Mouse (Mus musculus) kidney, adult 9 months (tissue): Measurements from ENCODE around the gene Fgfr2.

ENCODE experiments used
- DNase-seq: peaks from one replicate; pipeline ENCODE4 v3.0.0; 2022

The Fgfr2 gene

DNA sequence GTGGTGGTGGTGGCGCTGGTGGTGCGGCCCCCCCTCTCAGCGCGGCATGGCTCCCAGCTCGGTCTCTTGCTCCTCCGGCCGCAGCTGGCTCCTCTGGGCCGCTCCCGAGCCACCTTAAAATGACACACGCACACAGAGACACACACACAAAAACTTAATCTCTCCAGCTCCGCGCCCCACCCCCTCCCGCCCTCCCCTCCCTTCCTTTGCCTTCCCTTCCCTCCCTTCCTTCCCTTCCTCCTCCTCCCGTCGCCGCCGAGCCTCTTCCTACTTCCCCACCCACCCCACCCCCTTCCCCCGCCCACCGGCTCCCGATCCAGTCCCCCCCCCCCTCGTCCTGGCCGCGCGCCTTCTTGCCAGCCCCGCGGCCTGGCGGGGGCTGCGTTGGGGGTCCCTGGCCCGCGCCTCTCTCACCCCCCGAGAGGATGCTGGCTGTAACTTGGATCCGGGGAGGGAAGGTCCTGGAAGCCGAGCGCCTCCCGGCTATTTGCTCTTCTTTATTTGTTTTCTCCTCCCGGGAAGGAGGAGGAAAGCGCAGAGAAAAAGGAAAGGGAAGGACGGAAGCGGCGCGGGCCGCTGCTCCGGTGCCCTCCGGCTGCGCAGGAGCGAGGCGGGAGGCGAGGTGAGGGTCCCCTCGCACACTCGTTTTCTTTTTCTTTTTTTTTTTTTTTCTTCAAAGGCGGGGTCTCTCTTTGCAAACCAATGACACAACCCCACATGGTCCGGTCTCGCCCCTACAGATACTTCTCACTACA lies at the start of gene Fgfr2:
TSS of gene Fgfr2 (minus strand) at position 107 of the 755 bp plus-strand sequence.
- peak; percentile 60 for DNase-seq

DNA sequence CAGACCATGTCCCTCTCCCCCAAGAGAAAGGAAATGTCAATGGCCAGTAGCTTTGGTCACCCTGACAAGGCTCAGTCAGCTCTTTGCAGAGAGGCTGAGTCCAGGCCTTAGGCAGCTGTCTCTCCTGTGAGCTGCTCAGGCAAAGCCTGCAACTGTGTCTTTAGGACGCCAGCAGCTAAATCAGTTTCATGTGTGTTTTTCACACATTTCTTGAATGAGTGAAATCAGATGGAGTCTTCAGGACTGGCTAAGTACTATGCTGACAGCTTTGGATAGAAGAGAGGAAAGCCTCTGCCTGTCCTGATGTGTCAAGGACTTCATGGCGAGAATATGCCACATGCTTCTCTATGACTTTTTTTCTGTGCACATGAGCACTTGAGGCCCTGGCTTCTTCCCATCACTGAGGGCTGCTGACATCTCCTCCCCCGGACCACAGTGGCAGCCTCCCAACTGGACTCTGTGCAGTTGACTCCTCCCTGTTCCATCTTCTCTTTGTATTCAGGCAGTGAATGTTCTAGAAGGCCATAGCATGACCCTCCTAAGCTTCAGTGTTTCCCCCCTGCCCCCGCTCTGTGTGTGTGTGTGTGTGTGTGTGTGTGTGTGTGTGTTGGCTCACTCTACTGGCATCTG lies 48.4 kb upstream of the Fgfr2 start:
- no peak for DNase-seq

DNA sequence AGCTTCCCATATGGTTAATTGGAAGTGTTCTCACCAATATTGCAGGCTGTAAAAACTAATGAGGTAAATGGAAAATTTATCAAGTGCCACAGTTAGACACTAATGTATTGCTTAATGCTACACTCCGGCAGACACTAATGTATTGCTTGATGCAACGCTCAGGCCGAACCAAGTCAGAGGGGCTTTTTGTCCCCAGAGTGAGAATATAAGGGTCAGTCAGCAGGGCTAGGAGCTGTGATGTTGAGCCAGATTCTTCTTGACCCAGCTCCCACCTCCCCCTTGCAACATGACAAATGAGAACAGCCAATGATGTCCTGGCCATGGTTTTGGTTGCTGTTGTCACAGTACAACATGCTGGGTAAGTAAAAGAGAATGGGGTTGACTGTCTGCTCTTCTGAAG lies 45.8 kb upstream of the Fgfr2 start:
- DNase-seq = no peak

DNA sequence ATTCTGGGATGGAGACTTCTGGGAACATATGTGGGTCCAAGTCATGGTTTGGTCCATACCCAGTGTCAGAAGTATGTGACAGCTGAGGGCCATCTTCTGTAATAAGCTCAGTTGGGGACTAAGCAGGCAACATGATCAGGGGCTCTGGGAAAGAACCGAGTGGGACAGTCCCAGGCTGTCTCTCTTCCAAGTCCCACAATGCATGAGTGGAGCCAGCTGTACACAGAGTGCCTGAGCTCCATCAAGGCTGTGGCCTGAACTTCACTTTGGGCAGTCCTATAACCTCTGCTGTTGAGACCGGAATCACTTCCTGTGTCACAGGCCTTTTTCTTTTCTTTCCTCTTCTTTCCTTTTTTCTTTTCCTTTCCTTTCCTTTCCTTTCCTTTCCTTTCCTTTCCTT lies 44.8 kb upstream of the Fgfr2 start:
- no peak for DNase-seq

DNA sequence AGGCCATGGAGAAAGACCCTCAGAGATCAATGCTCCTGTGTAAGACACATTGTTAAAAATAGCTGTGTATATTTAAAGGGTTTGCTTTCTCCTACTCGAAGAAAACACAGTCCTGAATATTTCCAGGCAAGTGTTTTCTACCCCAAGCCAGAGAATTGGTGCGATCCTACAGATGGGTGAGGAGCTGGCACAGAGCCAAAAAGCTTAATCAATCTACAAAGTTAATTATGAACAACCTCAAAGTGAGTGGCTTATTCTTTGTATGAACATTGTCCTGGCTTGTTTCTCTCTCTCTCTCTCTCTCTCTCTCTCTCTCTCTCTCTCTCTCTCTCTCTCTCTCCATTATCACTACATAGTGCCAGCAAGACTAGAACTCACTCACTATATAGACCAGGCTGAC lies 41.6 kb upstream of the Fgfr2 start:
- peak; percentile 54 for DNase-seq

DNA sequence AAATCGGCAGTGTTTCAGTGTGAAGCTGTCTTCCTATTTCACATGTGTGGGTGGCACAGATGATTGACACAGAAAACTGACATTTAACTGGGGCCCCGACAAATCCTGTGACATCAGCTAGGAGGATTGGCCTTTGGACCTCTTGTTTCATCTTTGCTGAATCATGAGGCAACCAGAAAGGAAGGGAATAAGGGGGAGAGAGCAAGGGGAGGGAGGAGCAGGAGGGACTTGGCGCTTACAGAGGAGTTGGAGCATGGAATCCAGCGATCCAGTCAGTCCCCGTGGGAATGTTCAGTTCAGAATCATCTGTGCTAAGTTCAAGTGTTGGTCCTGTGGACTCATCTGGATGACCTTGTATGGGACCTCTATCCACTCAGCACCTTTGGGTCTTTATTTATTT lies 39.9 kb upstream of the Fgfr2 start:
- peak; percentile 77 for DNase-seq

DNA sequence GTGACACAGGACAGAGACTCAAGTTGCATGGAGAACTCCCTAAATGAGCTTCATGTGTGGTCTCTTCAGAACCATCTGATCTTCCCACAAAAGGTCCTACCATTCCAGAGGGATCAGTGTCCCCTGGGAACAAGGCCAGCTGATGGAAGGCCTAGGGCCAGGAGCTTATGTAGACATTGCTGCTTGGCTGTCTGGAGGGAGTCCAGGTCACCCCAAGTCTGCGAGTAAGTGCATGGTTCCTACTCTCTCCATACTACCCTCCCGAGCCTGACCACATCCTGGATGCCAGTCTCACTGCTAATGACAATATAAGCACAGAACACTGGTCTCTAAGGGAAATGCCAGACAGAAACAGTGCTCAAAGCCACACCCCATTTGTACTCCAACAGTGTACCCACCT lies 39.0 kb upstream of the Fgfr2 start:
- DNase-seq = no peak

DNA sequence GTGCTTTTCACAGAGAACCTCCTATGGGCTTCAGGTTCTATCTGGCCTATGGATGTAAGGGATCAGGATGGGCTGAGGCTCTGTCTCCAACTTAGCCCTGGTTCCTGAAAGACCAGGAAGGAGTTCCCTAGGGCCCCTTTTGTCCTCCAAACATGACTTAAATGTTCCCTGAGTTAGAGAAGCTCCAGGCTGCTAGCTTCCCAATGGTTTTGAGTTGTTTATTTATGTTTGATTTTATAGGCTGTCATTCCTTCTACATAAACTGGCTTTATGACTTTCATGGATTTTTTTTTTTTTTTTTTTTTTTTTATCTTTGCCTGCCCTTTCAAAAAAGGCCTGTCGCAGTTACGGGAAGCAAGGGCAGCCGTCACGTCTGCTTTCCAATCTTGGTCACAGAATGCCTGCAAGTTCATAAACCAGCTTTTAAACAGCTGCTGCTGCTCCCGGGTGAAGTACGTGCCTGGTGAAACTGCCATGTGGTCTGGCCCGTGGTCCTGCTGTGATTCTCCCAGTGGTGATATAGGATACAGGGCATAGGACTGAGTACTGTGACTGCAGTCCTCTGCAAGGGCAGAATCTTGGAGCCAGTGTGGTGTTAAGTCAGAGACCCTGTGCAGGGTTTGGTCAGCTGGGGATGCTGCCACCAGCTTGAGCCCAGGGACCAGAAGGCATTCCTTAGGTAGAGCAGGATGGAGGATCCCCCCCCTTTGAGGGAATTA lies 38.4 kb upstream of the Fgfr2 start:
- DNase-seq = no peak

DNA sequence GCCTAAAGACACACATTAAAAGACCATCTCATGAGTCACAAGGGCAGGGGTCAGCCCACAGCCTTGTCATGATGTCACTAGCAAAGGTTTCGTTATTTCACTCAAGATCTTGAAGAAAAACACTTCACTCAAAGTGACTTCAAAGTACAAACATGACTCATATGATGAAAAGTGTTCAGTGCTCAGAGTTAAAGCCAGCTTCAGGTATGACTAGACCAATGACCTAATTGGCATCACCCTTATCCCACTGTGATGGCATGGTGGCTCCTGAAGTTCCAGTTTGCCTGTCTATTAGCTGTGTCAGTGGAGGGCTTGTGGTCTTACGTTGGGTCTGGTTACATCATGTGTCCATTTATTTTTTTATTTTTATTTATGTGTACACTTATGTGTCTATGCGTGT lies 36.4 kb upstream of the Fgfr2 start:
- no peak for DNase-seq

DNA sequence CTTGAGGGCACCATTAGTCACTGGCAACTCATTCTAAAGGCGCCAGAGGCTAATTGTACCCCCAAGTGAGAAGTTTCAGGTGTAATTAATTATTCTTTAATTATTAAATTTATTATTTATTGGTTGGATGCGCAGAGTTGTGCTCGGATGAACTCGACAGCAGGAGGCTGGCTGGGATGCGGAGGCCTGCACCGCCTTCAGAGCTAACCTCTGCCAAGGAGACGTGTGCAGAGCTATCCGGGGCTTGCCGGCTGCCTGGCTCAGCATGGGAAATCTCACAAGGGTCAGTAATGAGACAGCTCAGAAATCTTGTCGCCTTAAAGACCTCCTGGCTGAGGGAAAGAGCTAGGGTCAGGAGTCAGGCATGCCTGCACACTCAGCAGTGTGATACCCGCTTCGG lies 32.5 kb upstream of the Fgfr2 start:
- no peak for DNase-seq

DNA sequence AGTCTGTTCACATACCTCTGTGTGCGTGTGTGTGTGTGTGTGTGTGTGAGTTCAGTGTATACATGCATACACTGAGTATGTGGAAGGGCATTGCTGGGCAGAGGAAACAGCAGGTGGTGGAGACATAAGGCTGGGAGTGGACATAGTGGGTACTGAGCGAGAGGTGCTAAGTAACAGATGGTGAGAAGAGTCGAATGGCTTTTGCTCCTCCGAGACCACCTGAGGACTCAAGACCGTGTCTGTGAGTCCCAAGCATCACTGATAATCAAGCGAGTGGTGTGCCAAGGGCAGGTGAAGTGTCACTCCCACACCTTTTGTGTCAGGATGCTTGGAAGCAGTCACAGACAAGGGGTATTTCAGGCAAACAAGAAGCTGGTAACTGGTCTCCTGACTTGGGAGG lies 31.7 kb upstream of the Fgfr2 start:
- no peak for DNase-seq

DNA sequence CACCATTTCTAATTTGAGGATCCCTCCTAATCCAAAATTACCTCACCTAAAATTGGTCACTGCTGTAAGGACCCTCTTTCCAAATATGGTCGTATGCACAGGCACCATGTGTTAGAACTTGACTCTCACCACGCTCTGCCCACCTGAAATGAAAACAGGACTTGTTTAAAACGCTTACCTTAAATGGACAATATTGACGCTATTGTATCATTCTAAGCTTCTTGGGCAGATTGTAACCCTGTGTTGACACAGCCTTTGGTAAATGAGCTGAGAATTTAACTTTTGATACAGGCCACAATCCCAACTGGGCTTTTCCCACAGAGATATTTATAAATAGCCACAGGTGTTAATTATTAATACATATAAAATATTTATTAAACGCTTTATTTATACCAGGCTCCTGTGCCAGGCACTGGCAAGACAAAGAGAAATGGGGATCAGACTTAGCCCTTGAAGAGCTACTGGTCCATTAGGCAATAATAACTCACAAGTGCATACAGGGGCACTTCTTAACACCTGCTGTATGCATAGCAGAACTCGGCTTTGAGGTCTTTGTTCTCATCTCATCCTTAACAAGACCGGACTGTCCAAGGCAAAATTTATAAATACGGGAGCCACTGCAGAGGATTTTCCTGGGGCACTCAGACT lies 16.7 kb upstream of the Fgfr2 start:
- no peak for DNase-seq

DNA sequence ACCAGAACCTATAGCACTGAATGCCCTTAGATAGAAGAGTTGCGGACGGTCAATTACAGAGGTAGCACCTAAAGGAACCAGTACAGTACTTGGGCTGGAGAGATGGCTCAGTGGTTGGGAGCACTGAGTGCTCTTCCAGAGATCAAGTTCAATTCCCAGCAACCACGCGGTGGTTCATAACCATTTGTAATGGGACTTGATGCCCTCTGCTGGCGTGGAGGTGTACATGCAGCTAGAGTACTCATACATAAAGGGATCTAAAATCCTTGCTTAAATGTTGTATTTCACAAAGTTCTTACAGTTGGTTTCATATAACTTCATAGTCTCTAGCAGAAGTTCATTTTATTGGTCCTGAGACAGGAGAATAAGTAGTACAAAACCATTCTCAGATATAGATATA lies 10.4 kb upstream of the Fgfr2 start:
- DNase-seq = no peak

DNA sequence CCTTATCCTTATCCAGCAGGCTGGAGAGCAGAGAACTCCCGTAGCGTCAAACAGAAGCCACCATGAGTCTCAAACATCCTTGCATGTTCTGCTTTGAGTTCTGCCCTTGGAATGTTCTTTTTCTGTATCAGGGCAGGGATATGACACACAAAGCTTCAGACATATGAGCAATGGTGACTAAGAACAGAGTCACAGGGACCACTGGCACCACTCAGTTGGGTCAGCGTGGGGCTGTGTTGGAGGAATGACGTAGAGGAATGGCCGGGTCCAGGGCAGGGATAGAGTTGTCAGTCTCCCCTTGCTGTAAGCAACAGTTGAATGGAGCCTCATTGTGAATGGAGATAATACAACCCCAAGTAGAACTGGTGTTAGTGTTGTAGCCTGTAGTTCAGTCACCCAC lies 9.6 kb upstream of the Fgfr2 start:
- no peak for DNase-seq

DNA sequence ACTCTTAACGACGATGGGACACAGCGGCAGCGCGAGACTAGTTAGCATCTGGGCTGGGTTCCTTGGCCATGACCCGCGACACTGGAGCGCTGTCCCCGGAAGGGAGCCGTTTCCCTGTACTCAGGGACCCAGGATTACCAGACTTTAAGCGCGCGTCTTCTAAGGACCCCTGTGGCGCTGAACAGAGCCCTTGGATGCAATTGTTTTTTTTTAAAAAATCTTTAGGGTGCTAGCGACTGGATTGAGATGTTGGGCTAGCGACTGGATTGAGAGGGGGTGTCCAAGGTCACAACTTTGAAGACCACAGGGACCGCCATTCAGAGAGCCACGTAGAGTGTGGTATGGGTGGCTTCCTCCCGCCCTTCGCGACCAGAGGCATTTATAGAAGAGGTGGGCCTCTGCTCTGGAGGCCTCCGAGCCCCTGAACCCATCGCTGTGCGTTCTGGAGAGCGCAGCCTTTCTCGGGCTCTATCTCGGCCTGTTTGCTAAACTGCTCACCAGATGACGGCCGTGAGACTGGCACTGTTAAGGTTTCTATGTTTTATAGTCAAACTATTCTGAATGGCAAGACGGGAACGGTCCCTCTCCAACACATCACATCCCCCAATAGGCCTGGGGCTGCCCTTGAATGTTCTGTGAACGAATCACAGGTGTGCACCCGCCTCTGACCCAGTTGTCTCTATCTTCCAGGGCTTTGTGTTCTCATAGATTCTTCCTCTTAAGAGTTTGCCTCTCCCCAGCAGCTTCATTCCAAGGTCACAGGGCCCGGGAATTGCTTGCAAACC lies 1.7 kb upstream of the Fgfr2 start:
- no peak for DNase-seq

DNA sequence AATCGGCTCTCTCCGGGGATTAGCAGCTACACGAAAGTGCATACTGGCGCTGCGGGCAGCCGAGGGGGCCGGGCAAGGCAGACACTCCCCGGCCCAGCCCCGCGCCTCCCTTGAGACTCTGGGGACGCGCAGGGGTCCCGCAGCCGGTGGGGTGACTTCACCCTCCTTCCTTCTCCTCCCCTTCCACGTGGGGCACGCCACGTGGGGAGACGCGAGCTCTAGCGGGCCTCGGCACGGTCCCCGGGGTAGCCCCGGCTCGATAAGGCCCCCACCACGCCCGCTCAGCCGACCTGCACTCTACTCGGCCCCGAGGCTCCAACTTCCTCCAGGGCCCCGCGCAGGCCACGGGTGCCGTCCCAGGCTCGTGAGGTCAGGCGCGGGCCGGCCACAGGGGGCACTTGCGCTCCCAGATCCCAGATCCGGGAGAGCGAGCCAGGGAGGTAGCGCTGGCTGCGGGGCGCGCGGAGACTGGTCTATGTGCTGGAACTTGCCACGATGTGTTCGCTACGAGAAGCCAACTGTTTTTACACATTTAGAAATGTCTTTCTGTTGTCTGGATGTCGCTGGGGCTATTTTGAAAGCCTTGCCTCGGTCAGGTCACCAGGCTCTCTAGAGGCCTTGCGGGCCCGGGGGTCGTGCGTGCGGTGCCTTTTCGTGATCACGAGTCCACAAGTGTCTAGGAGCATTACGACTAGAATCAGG lies 1.0 kb upstream of the Fgfr2 start, which contains the start of gene Ctbp2:
TSS of gene Ctbp2 (minus strand) at position 356 of the 702 bp plus-strand sequence.
- DNase-seq = peak; percentile 84

DNA sequence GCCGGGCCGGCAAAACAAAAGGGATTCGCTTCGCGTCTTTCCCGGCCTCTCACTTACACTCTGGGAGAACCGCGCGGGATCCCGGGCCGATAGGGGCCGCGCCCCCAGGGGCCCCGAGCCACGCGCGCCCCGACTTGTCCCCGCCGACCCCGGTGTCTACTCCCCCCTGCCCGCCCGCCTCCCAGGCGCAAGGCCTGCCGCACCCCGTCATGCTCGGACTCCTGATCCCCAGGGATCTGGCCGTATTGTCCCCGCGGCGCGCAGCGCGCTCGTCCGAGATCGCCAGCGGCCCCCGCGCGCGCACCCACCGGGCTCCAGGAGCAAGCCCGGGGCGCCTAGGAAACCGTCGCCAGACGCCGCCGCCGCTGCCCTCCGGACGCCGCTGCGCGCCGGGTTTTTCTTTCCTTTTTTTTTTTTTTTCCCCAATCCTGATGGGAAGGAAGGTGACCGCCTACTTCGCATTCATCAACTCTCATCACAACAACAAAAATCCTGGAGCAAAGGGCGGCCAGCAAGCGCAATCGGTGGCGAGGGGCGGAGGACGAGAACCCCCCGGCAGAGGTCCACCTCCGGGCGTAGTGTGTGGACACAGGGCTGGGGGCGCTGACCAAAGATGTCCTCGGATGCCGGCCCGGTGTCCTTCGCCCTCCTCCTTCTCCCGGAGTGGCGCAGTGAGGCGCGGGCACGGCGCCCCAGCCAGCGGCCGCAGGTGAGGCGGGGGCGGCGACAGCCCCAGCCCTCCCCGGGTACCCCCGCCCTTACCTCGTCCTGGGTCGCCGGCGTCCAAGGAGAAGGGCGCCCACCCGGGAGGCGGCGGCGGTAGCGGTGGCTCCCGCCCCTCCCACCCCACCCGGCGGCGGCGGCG lies 539 bp downstream of the Fgfr2 start:
- peak; percentile 55 for DNase-seq

DNA sequence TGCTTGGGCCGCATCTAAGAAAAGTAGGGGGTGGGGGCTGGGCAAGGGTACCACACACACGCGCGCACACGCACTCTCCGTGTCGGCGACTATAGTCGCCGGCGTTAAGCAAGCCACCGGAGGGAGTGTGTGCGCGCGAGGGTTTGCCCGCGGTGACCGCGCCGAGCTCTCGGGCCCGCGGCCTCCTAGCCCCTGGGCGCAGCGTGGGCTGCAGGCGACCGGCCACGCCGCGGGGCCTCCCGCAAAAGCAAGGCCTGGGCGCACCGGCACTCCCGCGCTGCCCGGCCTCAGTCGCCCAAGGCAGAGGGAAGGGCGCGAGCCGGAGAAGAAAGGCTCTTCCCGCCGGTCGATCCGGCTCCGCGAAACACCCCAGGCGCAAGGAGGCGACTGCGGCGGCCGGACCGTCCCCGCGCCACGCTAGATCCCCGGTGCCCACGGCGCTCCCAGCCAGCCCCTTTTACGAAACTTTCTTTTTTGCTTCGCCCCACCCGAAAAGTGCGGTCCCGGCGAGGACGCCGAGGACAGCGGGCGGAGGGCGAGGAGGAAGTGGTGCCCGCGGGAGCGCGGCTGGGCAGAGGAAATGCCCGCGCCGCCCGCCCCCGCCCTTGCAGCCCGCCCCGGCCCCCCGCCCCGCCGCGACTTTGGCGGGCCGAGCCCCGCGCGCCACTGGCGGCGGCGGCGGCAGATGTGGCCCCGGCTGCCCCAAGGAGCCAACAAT lies 1.3 kb downstream of the Fgfr2 start:
- DNase-seq = no peak

DNA sequence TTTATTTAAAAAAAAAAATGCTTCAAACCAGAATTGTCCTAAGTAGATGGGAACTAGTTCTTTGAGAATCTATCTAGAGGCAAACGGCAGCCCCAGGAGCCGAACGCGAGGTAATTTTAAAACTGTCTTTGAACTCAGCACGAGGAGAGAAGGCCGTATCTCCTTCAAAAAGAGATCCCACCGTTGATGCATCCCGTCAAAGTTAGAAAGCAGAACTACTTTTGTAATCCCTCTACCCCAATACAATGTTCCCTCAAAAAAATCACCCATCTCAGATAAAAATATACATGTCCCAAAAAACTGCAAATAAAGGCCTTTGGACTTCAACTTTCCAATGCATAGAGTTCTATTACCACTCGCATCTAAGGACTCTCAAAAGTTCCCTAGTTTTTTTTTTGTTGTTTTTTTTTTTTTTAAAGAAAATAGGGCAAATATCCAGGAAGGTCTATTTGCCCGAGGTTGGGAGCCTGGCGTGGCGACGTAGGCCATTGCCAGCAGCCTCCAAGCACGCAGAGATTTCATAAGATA lies 2.0 kb downstream of the Fgfr2 start:
- no peak for DNase-seq

DNA sequence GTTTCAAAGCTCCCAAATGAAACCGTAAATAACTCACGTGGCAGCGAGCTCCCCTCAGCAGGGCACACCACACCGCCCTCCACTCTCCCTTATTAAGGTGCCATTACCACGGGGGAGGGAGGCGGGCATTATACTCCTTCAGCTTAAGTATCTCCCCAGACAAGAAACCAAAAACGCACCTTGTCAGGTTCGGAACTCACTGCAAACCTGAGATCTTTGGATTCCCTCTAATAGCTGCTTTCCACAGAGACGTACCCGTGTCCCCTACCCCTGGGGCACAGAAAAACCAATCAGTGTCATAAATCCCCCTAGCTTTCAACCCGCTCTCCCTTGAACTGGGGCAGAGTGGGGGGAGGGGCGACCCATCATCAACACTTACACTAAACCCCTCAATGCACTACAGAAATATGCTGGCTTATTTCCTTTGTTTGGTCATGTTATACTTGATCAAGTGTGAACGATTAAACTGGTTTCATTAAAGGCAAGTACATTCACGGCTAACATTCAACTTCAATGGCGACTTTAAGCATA lies 2.9 kb downstream of the Fgfr2 start:
- DNase-seq = no peak
